Mouse (Mus musculus): ENCODE data around the gene Wdr19.
"Not testable (repeated sequence)": the region's sequence is repeated elsewhere in the genome, so short reads cannot be mapped to it uniquely, and the experiment has no call there.

DNA sequence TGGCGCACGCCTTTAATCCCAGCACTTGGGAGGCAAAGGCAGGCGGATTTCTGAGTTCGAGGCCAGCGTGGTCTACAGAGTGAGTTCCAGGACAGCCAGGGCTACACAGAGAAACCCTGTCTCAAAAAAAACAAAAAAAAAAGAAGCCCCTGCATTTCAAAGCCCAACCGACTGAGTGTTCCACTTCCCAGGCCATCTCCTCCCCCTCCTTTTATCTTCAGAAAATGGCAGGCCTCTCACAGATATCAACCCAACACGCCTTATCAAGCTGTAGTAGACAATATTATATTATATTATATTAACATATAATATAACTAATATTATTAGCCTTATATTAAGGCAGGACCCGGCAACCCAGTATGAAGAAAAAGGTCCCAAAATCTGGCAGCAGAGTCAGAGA, 89.5 kb downstream of the Wdr19 start:
- TF ChIP-seq GATA1 (IDR thresholded peaks at IDR 0.05; ENCODE audit: borderline replicate concordance, low read length); FLI1 (IDR thresholded peaks at IDR 0.05; ENCODE audit: low read length): not testable (repeated sequence)

Measured in megakaryocyte, embryonic 14.5 days (primary cell).